Mouse (Mus musculus): ENCODE measurements around the gene Suclg2.

- TF ChIP-seq POLR2A (IDR thresholded peaks at IDR 0.05; ENCODE audit: insufficient read depth, low read depth, low read length) (no peak), CTCF (IDR thresholded peaks at IDR 0.05) (no peak), EP300 (IDR thresholded peaks at IDR 0.05; ENCODE audit: insufficient read depth, low read depth, low read length) (no peak)
Measured at GRCm38 (mm10) chr6:95596766-95597750, 121.5 kb downstream of the Suclg2 start.

All from heart, adult 2 months (tissue).